Mouse (Mus musculus) thymus, postnatal 0 days (tissue): ENCODE results near the gene Src. TPM values are rescaled to one million over a fixed set of nuclear protein-coding genes. Genes with fewer than 3 reads are reported as not detected.
"Not testable (repeated sequence)": the region's sequence is repeated elsewhere in the genome, so short reads cannot be mapped to it uniquely, and the experiment has no call there.

Source experiments
- DNase-seq: peaks from one replicate; pipeline ENCODE4 v3.0.0-alpha.2; 2015; ENCODE audit warnings: low spot score
- polyA plus RNA-seq: library from polyadenylated mRNA; unstranded; fragments of >200 nt; fragmentation: Nextera tagmentation; extraction: Ambion mirVana; gene quantifications from 2 replicates; pipeline ENCODE4 v1.2.1, GENCODE M21; 2015

The Src gene
- 5.3 and 5.9 TPM in 2 replicates for polyA plus RNA-seq

GRCm38 (mm10) chr2:157418206-157418605 is at the start of gene Src:
Gene Src, plus strand, starts transcription at chr2:157418444.
- no peak for DNase-seq

- DNase-seq: no peak
Observed at GRCm38 (mm10) chr2:157371696-157372095, 46.5 kb upstream of the Src start.

GRCm38 (mm10) chr2:157373681-157374080 is 44.6 kb upstream of the Src start:
- DNase-seq: no peak

GRCm38 (mm10) chr2:157375051-157375450 is 43.2 kb upstream of the Src start:
- DNase-seq: no peak

- no peak for DNase-seq
Observed at GRCm38 (mm10) chr2:157375794-157376757, 42.2 kb upstream of the Src start.

GRCm38 (mm10) chr2:157376995-157377394 is 41.2 kb upstream of the Src start:
- no peak for DNase-seq

- no peak for DNase-seq
Observed at GRCm38 (mm10) chr2:157384836-157385235, 33.4 kb upstream of the Src start.

GRCm38 (mm10) chr2:157388901-157389590 is 29.2 kb upstream of the Src start:
- DNase-seq: not testable (repeated sequence)

- no peak for DNase-seq
Observed at GRCm38 (mm10) chr2:157389591-157389921, 28.7 kb upstream of the Src start.

GRCm38 (mm10) chr2:157392331-157392730 is 25.9 kb upstream of the Src start:
- DNase-seq: no peak

GRCm38 (mm10) chr2:157393549-157393948 is 24.7 kb upstream of the Src start:
- DNase-seq: no peak

- no peak for DNase-seq
Observed at GRCm38 (mm10) chr2:157394868-157395267, 23.4 kb upstream of the Src start.

GRCm38 (mm10) chr2:157395371-157395770 is 22.9 kb upstream of the Src start:
- DNase-seq: peak; percentile 26

GRCm38 (mm10) chr2:157395960-157396359 is 22.3 kb upstream of the Src start:
- DNase-seq: peak; percentile 80

- DNase-seq: no peak
Observed at GRCm38 (mm10) chr2:157397376-157397775, 20.9 kb upstream of the Src start.

- no peak for DNase-seq
Observed at GRCm38 (mm10) chr2:157398539-157398938, 19.7 kb upstream of the Src start.

GRCm38 (mm10) chr2:157399797-157400196 is 18.4 kb upstream of the Src start:
- no peak for DNase-seq

- DNase-seq: no peak
Observed at GRCm38 (mm10) chr2:157400491-157400890, 17.8 kb upstream of the Src start.

GRCm38 (mm10) chr2:157401261-157401660 is 17.0 kb upstream of the Src start:
- peak; percentile 50 for DNase-seq

GRCm38 (mm10) chr2:157407596-157407995 is 10.6 kb upstream of the Src start:
- no peak for DNase-seq

- no peak for DNase-seq
Observed at GRCm38 (mm10) chr2:157409793-157410533, 8.3 kb upstream of the Src start.
